Mouse (Mus musculus): ENCODE results near the gene Chrnd.

The Chrnd gene

GRCm38 (mm10) chr1:87185526-87185925 lies 4.9 kb upstream of the Chrnd start:
- no peak for DNase-seq

GRCm38 (mm10) chr1:87186261-87187036 lies 4.0 kb upstream of the Chrnd start:
- DNase-seq = peak; percentile 17

- DNase-seq = peak; percentile 58
These were observed 3.4 kb upstream of the Chrnd start for GRCm38 (mm10) chr1:87187037-87187355.

GRCm38 (mm10) chr1:87197296-87197695 lies 6.9 kb downstream of the Chrnd start:
- DNase-seq = no peak

- DNase-seq = no peak
These were observed 8.0 kb downstream of the Chrnd start for GRCm38 (mm10) chr1:87198119-87199065.

- DNase-seq = no peak
These were observed 10.4 kb downstream of the Chrnd start for GRCm38 (mm10) chr1:87200811-87201210.

- DNase-seq = no peak
These were observed 11.4 kb downstream of the Chrnd start for GRCm38 (mm10) chr1:87201848-87202247.

GRCm38 (mm10) chr1:87203779-87204178 lies 13.4 kb downstream of the Chrnd start:
- no peak for DNase-seq

- DNase-seq = no peak
These were observed 14.1 kb downstream of the Chrnd start, which contains the start of gene Chrng for GRCm38 (mm10) chr1:87204465-87204864. Chrng (plus strand) TSS chr1:87204657.

GRCm38 (mm10) chr1:87205038-87205437 lies 14.6 kb downstream of the Chrnd start:
- no peak for DNase-seq

GRCm38 (mm10) chr1:87205502-87205901 lies 15.1 kb downstream of the Chrnd start:
- no peak for DNase-seq

- DNase-seq = no peak
These were observed 15.9 kb downstream of the Chrnd start for GRCm38 (mm10) chr1:87206339-87206738.

GRCm38 (mm10) chr1:87211431-87211830 lies 21.0 kb downstream of the Chrnd start:
- DNase-seq = no peak

- peak; percentile 93 for DNase-seq
These were observed 23.6 kb downstream of the Chrnd start, which contains the start of gene Eif4e2 for GRCm38 (mm10) chr1:87213735-87214704. Eif4e2 (plus strand) TSS chr1:87213914.

GRCm38 (mm10) chr1:87214748-87215147 lies 24.3 kb downstream of the Chrnd start:
- no peak for DNase-seq

GRCm38 (mm10) chr1:87217938-87218337 lies 27.5 kb downstream of the Chrnd start:
- no peak for DNase-seq

GRCm38 (mm10) chr1:87225739-87226138 lies 35.3 kb downstream of the Chrnd start:
- DNase-seq = no peak

- peak; percentile 47 for DNase-seq
These were observed 36.2 kb downstream of the Chrnd start for GRCm38 (mm10) chr1:87226409-87227159.

GRCm38 (mm10) chr1:87227160-87227550 lies 36.7 kb downstream of the Chrnd start:
- DNase-seq = peak; percentile 93

GRCm38 (mm10) chr1:87230606-87231005 lies 40.2 kb downstream of the Chrnd start:
- no peak for DNase-seq

GRCm38 (mm10) chr1:87232197-87232596 lies 41.8 kb downstream of the Chrnd start:
- DNase-seq = no peak

- DNase-seq = no peak
These were observed 48.6 kb downstream of the Chrnd start for GRCm38 (mm10) chr1:87239056-87239455.

Data from cerebellum, adult 9-11 months (tissue).